ENCODE assay signal across 23 mouse cellular contexts in genomic region chr14:69507000-69507399, GRCm38 (mm10). TPM values are rescaled to one million over a fixed set of nuclear protein-coding genes. Genes with fewer than 3 reads are reported as not detected.
A peak's percentile ranks its signal among the peaks of the same experiment; 100 is the strongest.
DNase-seq lines count a peak whose midpoint lies in the region; ATAC-seq and TF ChIP-seq lines count a peak whose summit lies in the region.
"Not testable (repeated sequence)": the region's sequence is repeated elsewhere in the genome, so short reads cannot be mapped to it uniquely, and the experiment has no call there.
"Had no signal": no experiment of that assay in that cellular context is flagged by ENCODE, and none has a peak within 500 bp of the region (broad histone marks: within the 10 kb centered on the region; RNA-seq: fewer than 3 reads in every experiment).

No protein-coding gene starts in this region.

- peak; percentile 36 for ATAC-seq in G1E (ENCODE audit: extremely low read depth, insufficient number of reproducible peaks, low FRiP score, poor library complexity, severe bottlenecking)
- ATAC-seq in common myeloid progenitor, adult 5-6 weeks (replicated peaks; ENCODE audit: low read depth, poor library complexity, severe bottlenecking): peak; percentile 40
- ATAC-seq in granulocyte monocyte progenitor cell, adult 5-6 weeks (replicated peaks; ENCODE audit: poor library complexity, severe bottlenecking): peak; percentile 28
- ATAC-seq in hematopoietic stem cell, adult 5-6 weeks (replicated peaks in 1 of 2; ENCODE audit: insufficient read depth in 1 of 2, low FRiP score in 2 of 2, low TSS enrichment in 1 of 2, low read depth in 1 of 2, poor library complexity in 2 of 2, severe bottlenecking in 2 of 2): peak; percentile 43 to 59
- ATAC-seq in megakaryocyte, adult 5-6 weeks (ENCODE audit: poor library complexity, severe bottlenecking): peak; percentile 36
- ATAC-seq in megakaryocyte progenitor cell, adult 5-6 weeks (replicated peaks; ENCODE audit: poor library complexity): peak; percentile 26
- ATAC-seq in monocyte, adult 5-6 weeks (replicated peaks; ENCODE audit: insufficient number of reproducible peaks, low FRiP score, low TSS enrichment, poor library complexity, severe bottlenecking): peak; percentile 38
- peak; percentile 56 for ATAC-seq in neutrophil, adult 5-6 weeks (ENCODE audit: extremely low read depth, insufficient number of reproducible peaks, low FRiP score, poor library complexity, severe bottlenecking)

- not testable (repeated sequence) for H3K4me1 ChIP-seq in G1E (ENCODE audit: insufficient read depth, low read depth, low read length)

- H3K36me3 ChIP-seq in G1E (replicated peaks): not testable (repeated sequence)

- not testable (repeated sequence) for TF ChIP-seq CTCF in G1E (IDR thresholded peaks at IDR 0.05; ENCODE audit: low read depth, low read length)

- not testable (repeated sequence) for H3K4me3 ChIP-seq in G1E (ENCODE audit: low read depth, low read length)

- not testable (repeated sequence) for H3K27me3 ChIP-seq in G1E (ENCODE audit: insufficient read depth, low read length)

- not testable (repeated sequence) for DNase-seq in G1E (ENCODE audit: low spot score)

- H3K9me3 ChIP-seq in G1E (replicated peaks): not testable (repeated sequence)

RNA-seq across cellular contexts. Expression of gene Gm16867, which starts 3.8 kb away (rescaled TPM):
- total RNA-seq in G1E (2014; fragmentation: Nextera tagmentation): 40.3 TPM in 1 of 2 replicates, not detected in the other
- total RNA-seq in G1E (2017): not detected in 2 replicates
- polyA plus RNA-seq in G1E (2012): 0.90 and 2.9 TPM in 2 replicates
- total RNA-seq in common myeloid progenitor, adult 5-6 weeks (2017): 0.49 and 5.1 TPM in 2 replicates
- 5.6 and 10.2 TPM in 2 replicates for total RNA-seq in granulocyte monocyte progenitor cell, adult 5-6 weeks (2014; fragmentation: Nextera tagmentation)
- 5.9 and 7.8 TPM in 2 replicates for total RNA-seq in granulocyte monocyte progenitor cell, adult 5-6 weeks (2017)
- 2.9 and 8.7 TPM in 2 replicates for total RNA-seq in hematopoietic stem cell, adult 5-6 weeks (2017)
- total RNA-seq in megakaryocyte, adult 5-6 weeks (2015): 2.5 and 3.4 TPM in 2 replicates
- total RNA-seq in megakaryocyte, adult 5-6 weeks (2017): 1.2 and 1.6 TPM in 2 replicates
- total RNA-seq in megakaryocyte progenitor cell, adult 5-6 weeks (2015): 5.6 and 7.4 TPM in 2 replicates
- 8.0 and 11.4 TPM in 2 replicates for total RNA-seq in megakaryocyte progenitor cell, adult 5-6 weeks (2017)
- total RNA-seq in monocyte, adult 5-6 weeks (2017): 5.2 to 8.0 TPM (median 6.4 TPM) in 3 replicates
- 13.6 and 15.1 TPM in 2 replicates for total RNA-seq in neutrophil, adult 5-6 weeks (2017)
- total RNA-seq: CH12.LX, ES-E14, MEL had no signal
- polyA plus RNA-seq: activated CD4-positive, CD25-positive, alpha-beta regulatory T cell, adult 4 months; brain, embryonic 14.5 days; C2C12 had no signal

RNA-seq across cellular contexts. Expression of gene Gm27179, which starts 5.3 kb away (rescaled TPM):
- total RNA-seq in G1E (2014; fragmentation: Nextera tagmentation) (not detected in 2 replicates), G1E (2017) (not detected in 2 replicates)
- not detected in 2 replicates for polyA plus RNA-seq in G1E (2012)
- total RNA-seq in common myeloid progenitor, adult 5-6 weeks (2017): 0.29 TPM in 1 of 2 replicates, not detected in the other
- total RNA-seq in granulocyte monocyte progenitor cell, adult 5-6 weeks (2014; fragmentation: Nextera tagmentation): not detected in 2 replicates
- 0.26 TPM in 1 of 2 replicates, not detected in the other for total RNA-seq in granulocyte monocyte progenitor cell, adult 5-6 weeks (2017)
- total RNA-seq in hematopoietic stem cell, adult 5-6 weeks (2017): not detected in 2 replicates
- not detected in 2 replicates for total RNA-seq in megakaryocyte, adult 5-6 weeks (2015)
- not detected in 2 replicates for total RNA-seq in megakaryocyte, adult 5-6 weeks (2017)
- not detected in 2 replicates for total RNA-seq in megakaryocyte progenitor cell, adult 5-6 weeks (2015)
- total RNA-seq in megakaryocyte progenitor cell, adult 5-6 weeks (2017): not detected in 2 replicates
- total RNA-seq in monocyte, adult 5-6 weeks (2017): not detected in 3 replicates
- 0.12 TPM in 1 of 2 replicates, not detected in the other for total RNA-seq in neutrophil, adult 5-6 weeks (2017)
- total RNA-seq: adrenal gland, adult 18-20 months; adrenal gland, adult 2 months; adrenal gland, postnatal 10 days; adrenal gland, postnatal 14 days; adrenal gland, postnatal 25 days; adrenal gland, postnatal 36 days; adrenal gland, postnatal 4 days; CH12.LX; ES-E14; MEL had no signal
- polyA plus RNA-seq: activated CD4-positive, CD25-positive, alpha-beta regulatory T cell, adult 4 months; adrenal gland, adult 2 months; brain, embryonic 14.5 days; C2C12; CD4-positive, CD25-positive, alpha-beta regulatory T cell, adult 4 months; Patski had no signal

RNA-seq across cellular contexts. Expression of gene Entpd4b, which starts 48.2 kb away (rescaled TPM):
- 8.2 and 8.5 TPM in 2 replicates for total RNA-seq in G1E (2014; fragmentation: Nextera tagmentation)
- 6.1 and 6.8 TPM in 2 replicates for total RNA-seq in G1E (2017)
- 1.7 and 2.1 TPM in 2 replicates for polyA plus RNA-seq in G1E (2012)
- 11.1 and 16.2 TPM in 2 replicates for total RNA-seq in common myeloid progenitor, adult 5-6 weeks (2017)
- 9.1 and 13.7 TPM in 2 replicates for total RNA-seq in granulocyte monocyte progenitor cell, adult 5-6 weeks (2014; fragmentation: Nextera tagmentation)
- total RNA-seq in granulocyte monocyte progenitor cell, adult 5-6 weeks (2017): 7.5 and 10.0 TPM in 2 replicates
- 16.2 and 22.6 TPM in 2 replicates for total RNA-seq in hematopoietic stem cell, adult 5-6 weeks (2017)
- 2.1 and 2.5 TPM in 2 replicates for total RNA-seq in megakaryocyte, adult 5-6 weeks (2015)
- total RNA-seq in megakaryocyte, adult 5-6 weeks (2017): 1.1 and 2.5 TPM in 2 replicates
- total RNA-seq in megakaryocyte progenitor cell, adult 5-6 weeks (2015): 6.3 and 9.7 TPM in 2 replicates
- 8.6 and 10.2 TPM in 2 replicates for total RNA-seq in megakaryocyte progenitor cell, adult 5-6 weeks (2017)
- total RNA-seq in monocyte, adult 5-6 weeks (2017): 9.6 to 14.8 TPM (median 11.2 TPM) in 3 replicates
- total RNA-seq in neutrophil, adult 5-6 weeks (2017): 8.6 and 8.8 TPM in 2 replicates
